Mouse (Mus musculus): ENCODE measurements around the gene Pnrc2. TPM values are rescaled to one million over a fixed set of nuclear protein-coding genes. Genes with fewer than 3 reads are reported as not detected.

Pnrc2 gene
- 213 and 226 TPM in 2 replicates for polyA plus RNA-seq (2014; fragmentation: Nextera tagmentation; extraction: Ambion mirVana)

DNA sequence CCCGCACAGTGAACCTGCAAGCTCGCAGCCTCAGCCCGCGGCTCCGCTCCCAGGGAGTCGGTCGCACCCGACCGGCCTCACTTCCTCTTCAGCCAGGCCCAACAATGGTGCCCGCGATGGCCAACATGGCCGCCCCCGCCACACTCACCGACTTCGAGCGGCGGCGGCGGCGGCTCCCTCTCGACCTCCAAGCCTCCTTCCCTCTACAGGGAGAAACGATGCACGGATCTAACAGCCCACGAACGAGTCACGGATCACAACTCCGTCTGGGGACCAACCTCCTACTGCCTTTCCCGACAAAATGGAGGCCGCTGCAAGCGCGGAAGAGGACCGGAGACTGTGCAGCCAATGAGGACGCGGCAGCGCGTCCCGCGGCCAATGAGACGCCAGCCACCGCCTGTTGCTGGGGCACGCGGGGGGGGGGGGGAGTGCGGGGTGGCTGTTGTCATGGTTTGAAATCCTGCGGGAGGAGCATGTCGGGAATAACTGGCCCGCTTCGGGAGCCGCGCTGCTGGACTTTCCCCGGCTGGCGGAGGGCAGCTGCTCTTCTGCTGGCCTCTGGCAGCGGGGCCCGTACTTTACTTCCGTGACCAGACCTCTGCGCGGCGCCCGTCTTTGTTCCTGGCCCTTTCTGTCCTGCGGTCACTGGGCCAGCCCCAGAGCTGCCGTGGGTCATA, at the start of gene Pnrc2:
Pnrc2 (minus strand) TSS at position 325 of the 677 bp plus-strand sequence.
- H3K4me1 ChIP-seq (replicated peaks; ENCODE audit: control insufficient read depth, insufficient read depth, low read length), result peaks cover 10% of the 10 kb centered on the region
- ATAC-seq (ENCODE audit: low FRiP score), result peak; percentile 95
- peak within 1 kb of the TSS; percentile 68 for H3K4me2 ChIP-seq (replicated peaks; ENCODE audit: low read depth, low read length)
- under 1% methylated on average over 48 of the region's 60 CpGs for whole genome bisulfite sequencing
- DNase-seq (ENCODE audit: low spot score), result peak; percentile 89
- peak within 1 kb of the TSS; percentile 84 for H3K9ac ChIP-seq (ENCODE audit: low read depth, low read length)
- H3K27me3 ChIP-seq (ENCODE audit: control insufficient read depth, insufficient read depth, low read length), result no peaks in the 10 kb centered on the region
- peak within 1 kb of the TSS; percentile 99 for H3K27ac ChIP-seq (ENCODE audit: low read depth, low read length)
- H3K4me3 ChIP-seq (ENCODE audit: low read depth, low read length), result peak within 1 kb of the TSS; percentile 76
- no peaks in the 10 kb centered on the region for H3K9me3 ChIP-seq (ENCODE audit: control insufficient read depth, low read length)
- H3K36me3 ChIP-seq (ENCODE audit: control insufficient read depth, insufficient read depth, low read length), result no peaks in the 10 kb centered on the region

DNA sequence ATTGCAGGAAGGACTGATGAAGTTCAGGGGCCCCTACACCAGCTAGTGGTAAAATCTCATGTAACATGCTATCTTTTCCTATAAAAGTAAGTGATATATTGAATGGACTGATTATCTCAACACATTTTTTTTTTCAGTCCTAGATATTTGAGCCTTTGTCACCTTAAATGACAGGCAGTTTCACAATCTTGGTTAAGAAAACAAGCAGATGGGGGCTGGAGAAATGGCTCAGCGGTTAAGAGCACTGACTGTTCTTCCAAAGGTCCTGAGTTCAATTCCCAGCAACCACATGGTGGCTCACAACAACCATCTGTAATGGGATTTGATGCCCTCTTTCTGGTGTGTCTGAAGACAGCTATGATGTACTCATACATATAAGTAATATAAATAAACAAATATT, 48.5 kb upstream of the Pnrc2 start:
- ATAC-seq (ENCODE audit: low FRiP score), result no peak
- H3K36me3 ChIP-seq (ENCODE audit: control insufficient read depth, insufficient read depth, low read length), result no peaks in the 10 kb centered on the region
- no peak overlapping the region for H3K27ac ChIP-seq (ENCODE audit: low read depth, low read length)
- peak overlapping the region; percentile 94 for H3K4me2 ChIP-seq (replicated peaks; ENCODE audit: low read depth, low read length)
- H3K4me3 ChIP-seq (ENCODE audit: low read depth, low read length), result no peak overlapping the region
- 89% methylated on average over 1 of the region's 1 CpGs for WGBS
- H3K4me1 ChIP-seq (replicated peaks; ENCODE audit: control insufficient read depth, insufficient read depth, low read length), result 0 out of 2 replicates have a peak, but pooled peaks cover 3% of the 10 kb centered on the region
- H3K27me3 ChIP-seq (ENCODE audit: control insufficient read depth, insufficient read depth, low read length), result no peaks in the 10 kb centered on the region
- H3K9me3 ChIP-seq (ENCODE audit: control insufficient read depth, low read length), result no peaks in the 10 kb centered on the region
- DNase-seq (ENCODE audit: low spot score), result no peak
- H3K9ac ChIP-seq (ENCODE audit: low read depth, low read length), result no peak overlapping the region

DNA sequence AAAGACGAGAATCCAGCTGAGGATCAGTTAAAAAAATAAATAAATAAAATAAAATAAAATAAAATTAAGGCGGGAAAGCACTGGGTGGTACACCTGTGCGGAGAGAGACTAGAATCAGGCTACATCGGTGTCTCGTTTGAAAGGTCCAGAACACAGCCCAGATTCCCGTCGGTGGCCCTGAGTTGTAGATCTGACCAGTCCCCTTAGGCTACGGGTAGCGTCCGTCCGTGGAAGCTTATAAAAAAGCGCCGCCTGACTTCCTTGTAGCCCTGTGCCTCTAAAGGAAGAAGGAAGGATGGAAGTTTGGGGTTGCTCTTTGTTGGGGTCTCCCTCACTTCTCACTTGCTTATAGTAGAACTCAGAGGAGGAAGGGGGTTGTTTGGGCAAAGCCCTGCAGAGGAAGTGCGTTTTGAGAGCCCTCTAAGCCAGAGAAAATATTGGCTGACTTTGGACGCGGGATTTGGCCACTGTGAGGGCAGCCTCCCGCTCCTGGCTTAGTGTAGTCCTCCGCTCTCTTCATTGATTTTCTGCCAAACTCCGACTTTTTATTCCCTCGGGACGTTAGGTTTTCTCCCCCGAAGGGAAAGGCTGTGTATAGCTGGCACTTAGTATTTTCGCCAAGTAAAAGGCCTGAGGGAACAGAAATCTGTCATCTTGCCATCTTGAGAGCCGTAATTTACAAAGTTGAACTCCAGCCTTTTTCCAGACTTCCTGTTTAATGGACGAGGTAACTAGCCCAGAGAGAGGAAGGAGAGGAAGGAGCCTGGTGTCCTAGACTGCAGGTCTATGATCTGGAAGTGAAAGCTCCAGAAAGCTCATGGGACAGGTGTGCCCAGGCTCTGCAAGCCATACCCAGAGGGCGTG, 47.8 kb upstream of the Pnrc2 start:
- Histone ChIP-seq H3K4me1 (replicated peaks; ENCODE audit: control insufficient read depth, insufficient read depth, low read length) (0 out of 2 replicates have a peak, but pooled peaks cover 3% of the 10 kb centered on the region), H3K27me3 (ENCODE audit: control insufficient read depth, insufficient read depth, low read length) (no peaks in the 10 kb centered on the region), H3K9ac (ENCODE audit: low read depth, low read length) (peak overlapping the region; percentile 75), H3K4me3 (ENCODE audit: low read depth, low read length) (peak overlapping the region; percentile 84), H3K9me3 (ENCODE audit: control insufficient read depth, low read length) (no peaks in the 10 kb centered on the region), H3K27ac (ENCODE audit: low read depth, low read length) (no peak overlapping the region; the same call in 1 of the 2 replicates), H3K4me2 (replicated peaks; ENCODE audit: low read depth, low read length) (peak overlapping the region; percentile 94), H3K36me3 (ENCODE audit: control insufficient read depth, insufficient read depth, low read length) (no peaks in the 10 kb centered on the region)
- WGBS, result 9% methylated on average over 26 of the region's 26 CpGs
- peak; percentile 47 for ATAC-seq (ENCODE audit: low FRiP score)
- peak; percentile 49 for DNase-seq (ENCODE audit: low spot score)

DNA sequence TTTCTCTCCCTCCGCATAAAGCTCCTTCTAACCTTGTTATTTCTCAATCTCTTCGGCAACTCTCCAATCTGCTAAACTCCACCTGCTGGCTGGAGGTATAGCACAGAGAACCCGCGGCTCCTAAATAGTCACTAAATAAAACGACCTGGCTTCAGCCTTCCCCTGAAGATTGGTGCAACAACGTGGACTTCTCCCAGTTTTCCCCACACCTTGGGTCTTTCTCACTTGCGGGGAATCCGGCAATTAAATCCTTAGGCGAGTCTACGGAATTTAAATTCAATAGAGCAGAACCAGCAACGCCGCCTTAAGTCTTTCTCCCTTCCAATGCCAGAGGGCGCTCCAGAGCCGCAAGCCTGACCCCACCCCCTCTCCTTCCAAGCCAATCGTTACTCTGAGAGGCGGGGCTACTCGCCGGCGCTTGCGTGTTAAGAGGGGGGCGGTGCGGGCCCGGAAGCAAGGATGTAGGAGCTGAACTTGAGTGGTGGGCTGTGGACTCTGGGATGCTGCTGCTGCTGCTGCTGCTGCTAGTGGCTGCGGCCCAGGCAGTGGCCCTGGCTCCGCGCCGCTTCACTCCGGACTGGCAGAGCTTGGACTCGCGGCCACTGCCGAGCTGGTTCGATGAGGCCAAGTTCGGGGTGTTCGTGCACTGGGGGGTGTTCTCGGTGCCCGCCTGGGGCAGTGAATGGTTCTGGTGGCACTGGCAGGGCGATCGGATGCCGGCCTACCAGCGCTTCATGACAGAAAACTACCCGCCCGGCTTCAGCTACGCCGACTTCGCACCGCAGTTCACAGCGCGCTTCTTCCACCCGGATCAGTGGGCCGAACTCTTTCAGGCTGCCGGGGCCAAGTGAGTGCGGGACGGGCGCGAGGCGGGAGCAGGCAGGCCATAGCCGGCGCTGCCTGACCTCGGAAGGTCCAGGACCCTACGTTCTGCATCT, 46.9 kb upstream of the Pnrc2 start, which contains the start of gene Fuca1:
Fuca1 (plus strand) TSS at position 432 of the 938 bp plus-strand sequence.
- Histone ChIP-seq H3K9me3 (ENCODE audit: control insufficient read depth, low read length) (no peaks in the 10 kb centered on the region), H3K4me2 (replicated peaks; ENCODE audit: low read depth, low read length) (peak within 1 kb of the TSS; percentile 94), H3K36me3 (ENCODE audit: control insufficient read depth, insufficient read depth, low read length) (no peaks in the 10 kb centered on the region), H3K27ac (ENCODE audit: low read depth, low read length) (peak within 1 kb of the TSS; percentile 72; the same call in 1 of the 2 replicates), H3K4me1 (replicated peaks; ENCODE audit: control insufficient read depth, insufficient read depth, low read length) (0 out of 2 replicates have a peak, but pooled peaks cover 3% of the 10 kb centered on the region), H3K9ac (ENCODE audit: low read depth, low read length) (peak within 1 kb of the TSS; percentile 75), H3K4me3 (ENCODE audit: low read depth, low read length) (peak within 1 kb of the TSS; percentile 84), H3K27me3 (ENCODE audit: control insufficient read depth, insufficient read depth, low read length) (no peaks in the 10 kb centered on the region)
- 2% methylated on average over 59 of the region's 60 CpGs for WGBS
- DNase-seq (ENCODE audit: low spot score) (peak; percentile 99), ATAC-seq (ENCODE audit: low FRiP score) (peak; percentile 96)

GRCm38 (mm10) chr4:135919280-135919639, 45.6 kb upstream of the Pnrc2 start:
- Histone ChIP-seq H3K4me1 (replicated peaks; ENCODE audit: control insufficient read depth, insufficient read depth, low read length) (0 out of 2 replicates have a peak, but pooled peaks cover 3% of the 10 kb centered on the region), H3K9ac (ENCODE audit: low read depth, low read length) (no peak overlapping the region), H3K9me3 (ENCODE audit: control insufficient read depth, low read length) (no peaks in the 10 kb centered on the region), H3K4me3 (ENCODE audit: low read depth, low read length) (no peak overlapping the region), H3K27ac (ENCODE audit: low read depth, low read length) (no peak overlapping the region), H3K4me2 (replicated peaks; ENCODE audit: low read depth, low read length) (no peak overlapping the region), H3K27me3 (ENCODE audit: control insufficient read depth, insufficient read depth, low read length) (no peaks in the 10 kb centered on the region), H3K36me3 (ENCODE audit: control insufficient read depth, insufficient read depth, low read length) (no peaks in the 10 kb centered on the region)
- DNase-seq (ENCODE audit: low spot score) (no peak), ATAC-seq (ENCODE audit: low FRiP score) (no peak)
- 97% methylated on average over 3 of the region's 3 CpGs for WGBS

- no peaks in the 10 kb centered on the region for H3K9me3 ChIP-seq (ENCODE audit: control insufficient read depth, low read length)
- H3K4me2 ChIP-seq (replicated peaks; ENCODE audit: low read depth, low read length), result no peak overlapping the region
- H3K36me3 ChIP-seq (ENCODE audit: control insufficient read depth, insufficient read depth, low read length), result no peaks in the 10 kb centered on the region
- H3K4me1 ChIP-seq (replicated peaks; ENCODE audit: control insufficient read depth, insufficient read depth, low read length), result 0 out of 2 replicates have a peak, but pooled peaks cover 3% of the 10 kb centered on the region
- ATAC-seq (ENCODE audit: low FRiP score) (no peak), DNase-seq (ENCODE audit: low spot score) (no peak)
- H3K4me3 ChIP-seq (ENCODE audit: low read depth, low read length), result no peak overlapping the region
- WGBS, result 92% methylated on average over 13 of the region's 13 CpGs
- no peak overlapping the region for H3K9ac ChIP-seq (ENCODE audit: low read depth, low read length)
- H3K27me3 ChIP-seq (ENCODE audit: control insufficient read depth, insufficient read depth, low read length), result no peaks in the 10 kb centered on the region
- H3K27ac ChIP-seq (ENCODE audit: low read depth, low read length), result no peak overlapping the region
These were observed 45.1 kb upstream of the Pnrc2 start for GRCm38 (mm10) chr4:135918635-135919279.

GRCm38 (mm10) chr4:135913433-135913832, 39.8 kb upstream of the Pnrc2 start:
- Histone ChIP-seq H3K4me2 (replicated peaks; ENCODE audit: low read depth, low read length) (no peak overlapping the region), H3K27me3 (ENCODE audit: control insufficient read depth, insufficient read depth, low read length) (no peaks in the 10 kb centered on the region), H3K9ac (ENCODE audit: low read depth, low read length) (no peak overlapping the region), H3K36me3 (ENCODE audit: control insufficient read depth, insufficient read depth, low read length) (no peaks in the 10 kb centered on the region), H3K9me3 (ENCODE audit: control insufficient read depth, low read length) (no peaks in the 10 kb centered on the region), H3K27ac (ENCODE audit: low read depth, low read length) (peak overlapping the region; percentile 73), H3K4me3 (ENCODE audit: low read depth, low read length) (no peak overlapping the region), H3K4me1 (replicated peaks; ENCODE audit: control insufficient read depth, insufficient read depth, low read length) (no peaks in the 10 kb centered on the region)
- DNase-seq (ENCODE audit: low spot score) (no peak), ATAC-seq (ENCODE audit: low FRiP score) (no peak)
- 82% methylated on average over 4 of the region's 4 CpGs for WGBS

- Histone ChIP-seq H3K4me3 (ENCODE audit: low read depth, low read length) (no peak overlapping the region), H3K9ac (ENCODE audit: low read depth, low read length) (no peak overlapping the region), H3K27ac (ENCODE audit: low read depth, low read length) (peak overlapping the region; percentile 73), H3K9me3 (ENCODE audit: control insufficient read depth, low read length) (no peaks in the 10 kb centered on the region), H3K36me3 (ENCODE audit: control insufficient read depth, insufficient read depth, low read length) (no peaks in the 10 kb centered on the region), H3K4me1 (replicated peaks; ENCODE audit: control insufficient read depth, insufficient read depth, low read length) (no peaks in the 10 kb centered on the region), H3K4me2 (replicated peaks; ENCODE audit: low read depth, low read length) (no peak overlapping the region), H3K27me3 (ENCODE audit: control insufficient read depth, insufficient read depth, low read length) (no peaks in the 10 kb centered on the region)
- ATAC-seq (ENCODE audit: low FRiP score) (peak; percentile 79), DNase-seq (ENCODE audit: low spot score) (peak; percentile 66)
- WGBS, result 35% methylated on average over 3 of the region's 3 CpGs
These were observed 39.2 kb upstream of the Pnrc2 start for GRCm38 (mm10) chr4:135912835-135913234.
